Mouse (Mus musculus): Measurements from ENCODE around the gene Hormad1.

DNA sequence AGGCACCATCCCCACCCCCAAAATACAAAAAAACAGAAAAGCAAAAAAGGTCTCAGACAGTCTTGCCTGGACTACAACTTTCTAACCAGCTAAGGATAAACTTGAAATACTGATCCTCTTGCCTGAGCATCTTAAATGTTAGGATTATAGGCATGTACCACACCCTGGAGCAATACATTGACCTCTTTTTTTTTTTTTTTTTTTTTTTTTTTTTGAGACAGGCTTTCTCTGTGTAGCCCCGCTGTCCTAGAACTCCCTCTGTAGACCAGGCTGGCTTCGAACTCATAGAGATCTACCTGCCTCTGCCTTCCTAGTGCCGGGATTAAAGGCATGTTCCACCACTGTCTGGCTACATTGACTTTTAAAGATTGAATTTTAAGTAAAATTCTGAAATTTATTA lies 1.3 kb downstream of the Hormad1 start:
- TF ChIP-seq POLR2A (IDR thresholded peaks at IDR 0.05; ENCODE audit: insufficient read length, low read depth) (no peak), MAX (IDR thresholded peaks at IDR 0.05; ENCODE audit: low read depth) (no peak)

All from myocyte (in vitro differentiated cells).